Mouse (Mus musculus) intestine, embryonic 14.5 days (tissue): ENCODE measurements around the gene Gm45808. TPM values are rescaled to one million over a fixed set of nuclear protein-coding genes. Genes with fewer than 3 reads are reported as not detected.
"Not testable (repeated sequence)": the region's sequence is repeated elsewhere in the genome, so short reads cannot be mapped to it uniquely, and the experiment has no call there.

ENCODE experiments used
- ATAC-seq: fragments of 200-750 bp; cut with Nextera tagmentation; replicated peaks from 2 replicates; pipeline ENCODE4 v1.8.0; 2017; ENCODE audit warnings: low read depth, moderate number of reproducible peaks, moderate TSS enrichment, moderate library complexity; ENCODE audit not compliant: low FRiP score, low TSS enrichment
- DNase-seq: peaks from one replicate; pipeline ENCODE4 v3.0.0-alpha.2; 2018; ENCODE audit warnings: low spot score
- H3K27ac ChIP-seq: fragments of 300-500 bp; sonication (generic); 2 replicates; pipeline ENCODE4 v1.5.1; 2014; ENCODE audit warnings: low read depth, mild to moderate bottlenecking, control low read depth
- H3K27me3 ChIP-seq: fragments of 300-500 bp; sonication (generic); replicated peaks from 2 replicates; pipeline ENCODE4 v1.6.1; 2014; ENCODE audit warnings: low read length, control low read depth; ENCODE audit not compliant: control insufficient read depth, insufficient read depth
- H3K36me3 ChIP-seq: fragments of 300-500 bp; sonication (generic); 2 replicates; pipeline ENCODE4 v1.6.1; 2014; ENCODE audit warnings: low read length, control low read depth; ENCODE audit not compliant: control insufficient read depth, insufficient read depth
- H3K4me1 ChIP-seq: fragments of 300-500 bp; sonication (generic); replicated peaks from 2 replicates; pipeline ENCODE4 v1.6.1; 2014; ENCODE audit warnings: low read length, control low read depth, mixed read lengths; ENCODE audit not compliant: control insufficient read depth, insufficient read depth
- H3K4me2 ChIP-seq: fragments of 300-500 bp; sonication (generic); 2 replicates; pipeline ENCODE4 v1.6.1; 2014; ENCODE audit warnings: low read length
- H3K4me3 ChIP-seq: fragments of 300-500 bp; sonication (generic); 2 replicates; pipeline ENCODE4 v1.5.1; 2014; ENCODE audit warnings: low read depth, low read length, control low read depth, mixed read lengths
- H3K9ac ChIP-seq: fragments of 300-500 bp; sonication (generic); 2 replicates; pipeline ENCODE4 v1.6.1; 2014; ENCODE audit warnings: mild to moderate bottlenecking, low read length
- H3K9me3 ChIP-seq: fragments of 300-500 bp; sonication (generic); 2 replicates; pipeline ENCODE4 v1.6.1; 2016; ENCODE audit warnings: low read length, control low read depth; ENCODE audit not compliant: control insufficient read depth
- WGBS: fragments of 180-500 bp; shearing (Covaris S2); extraction: QIAGEN DNeasy Blood & Tissue Kit; methylation state at CpG from one replicate; pipeline ENCODE4 v1.1.7; 2014; 5-methylcytosine and 5-hydroxymethylcytosine counted together
- polyA plus RNA-seq: library from polyadenylated mRNA; unstranded; fragments of >200 nt; fragmentation: Nextera tagmentation; extraction: Ambion mirVana; gene quantifications from 2 replicates; pipeline ENCODE4 v1.2.1, GENCODE M21; 2014

Gene Gm45808
- polyA plus RNA-seq, 1 experiment from 2014 or later = not detected

DNA sequence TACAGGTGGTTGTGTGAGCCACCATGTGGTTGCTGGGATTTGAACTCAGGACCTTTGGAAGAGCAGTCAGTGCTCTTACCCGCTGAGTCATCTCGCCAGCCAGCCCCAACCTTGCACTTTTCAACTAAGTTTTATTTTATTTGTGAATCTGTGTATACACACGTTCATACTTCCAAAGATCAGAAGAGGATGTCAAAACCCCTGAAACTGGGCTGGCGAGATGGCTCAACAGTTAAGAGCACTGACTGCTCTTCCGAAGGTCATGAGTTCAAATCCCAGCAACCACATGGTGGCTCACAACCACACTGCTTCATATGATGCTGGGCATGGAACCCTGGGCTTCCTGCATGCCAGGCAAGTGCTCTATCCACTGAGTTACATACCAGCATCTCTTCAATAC is 1.6 kb downstream of the Gm45808 start:
- H3K27ac ChIP-seq, H3K4me3 ChIP-seq, H3K36me3 ChIP-seq, H3K4me2 ChIP-seq, H3K9ac ChIP-seq, DNase-seq, ATAC-seq, H3K4me1 ChIP-seq, H3K9me3 ChIP-seq, H3K27me3 ChIP-seq: not testable (repeated sequence)
- 94% methylated on average over 5 of the region's 5 CpGs for WGBS

GRCm38 (mm10) chr7:45482166-45482565 is 4.4 kb downstream of the Gm45808 start:
- no peaks in the 10 kb centered on the region for H3K9me3 ChIP-seq
- H3K27ac ChIP-seq = no peak overlapping the region
- no peak overlapping the region for H3K4me3 ChIP-seq
- DNase-seq (no peak), ATAC-seq (no peak)
- 67% methylated on average over 1 of the region's 1 CpGs for WGBS
- H3K4me1 ChIP-seq = no peaks in the 10 kb centered on the region
- H3K36me3 ChIP-seq = no peaks in the 10 kb centered on the region
- H3K9ac ChIP-seq = no peak overlapping the region
- no peak overlapping the region for H3K4me2 ChIP-seq
- no peaks in the 10 kb centered on the region for H3K27me3 ChIP-seq

- WGBS = 66% methylated on average over 11 of the region's 15 CpGs
- Histone ChIP-seq H3K4me3 (no peak within 1 kb of the TSS), H3K4me1 (no peaks in the 10 kb centered on the region), H3K9ac (no peak within 1 kb of the TSS), H3K36me3 (no peaks in the 10 kb centered on the region), H3K27me3 (no peaks in the 10 kb centered on the region), H3K4me2 (no peak within 1 kb of the TSS), H3K9me3 (no peaks in the 10 kb centered on the region), H3K27ac (no peak within 1 kb of the TSS)
- DNase-seq = peak; percentile 64
- ATAC-seq = peak; percentile 36
These were observed 5.2 kb downstream of the Gm45808 start, which contains the start of gene Tulp2 for GRCm38 (mm10) chr7:45481374-45481927. Tulp2 (plus strand) TSS chr7:45481877.

DNA sequence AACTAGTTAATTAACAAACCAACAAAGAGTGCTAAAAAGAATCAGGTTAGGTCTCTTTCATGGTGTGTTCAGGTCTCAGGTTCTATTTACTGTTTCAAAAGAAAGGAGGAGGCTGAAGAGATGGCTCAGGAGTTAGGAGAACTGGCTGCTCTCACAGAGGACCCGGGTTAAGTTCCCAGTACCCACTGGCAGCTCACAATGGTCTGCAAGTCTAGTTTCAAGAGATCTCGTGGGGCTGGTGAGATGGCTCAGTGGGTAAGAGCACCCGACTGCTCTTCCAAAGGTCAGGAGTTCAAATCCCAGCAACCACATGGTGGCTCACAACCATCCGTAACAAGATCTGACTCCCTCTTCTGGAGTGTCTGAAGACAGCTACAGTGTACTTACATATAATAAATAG is 6.3 kb downstream of the Gm45808 start:
- 77% methylated on average over 3 of the region's 4 CpGs for WGBS
- H3K27ac ChIP-seq = not testable (repeated sequence)

DNA sequence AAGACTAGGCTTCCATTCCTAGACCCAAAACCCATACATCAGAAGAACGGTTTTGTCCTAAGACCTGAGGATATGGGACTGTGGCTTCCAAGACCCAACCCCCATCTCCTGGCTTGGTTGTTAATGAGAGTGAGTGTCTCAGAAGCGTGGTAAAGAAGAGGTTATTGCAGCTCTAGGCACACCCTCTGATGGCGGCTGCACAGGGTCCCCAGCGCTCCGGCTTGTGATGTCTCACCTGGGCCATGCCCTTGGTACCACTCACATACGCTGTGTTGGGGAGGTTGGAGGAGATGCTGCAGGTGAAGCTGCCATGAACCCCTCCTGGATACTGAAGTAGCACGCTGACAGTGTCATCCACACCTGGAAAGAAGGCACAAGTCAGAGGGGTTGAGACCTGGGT is 7.8 kb downstream of the Gm45808 start:
- 92% methylated on average over 7 of the region's 7 CpGs for WGBS
- Histone ChIP-seq H3K27ac (no peak overlapping the region), H3K4me2 (no peak overlapping the region), H3K9me3 (no peaks in the 10 kb centered on the region), H3K36me3 (no peaks in the 10 kb centered on the region), H3K9ac (no peak overlapping the region), H3K4me3 (no peak overlapping the region), H3K4me1 (no peaks in the 10 kb centered on the region), H3K27me3 (no peaks in the 10 kb centered on the region)
- no peak for DNase-seq
- ATAC-seq = no peak

More for the DNA sequence above, 6.3 kb downstream of the Gm45808 start:
- H3K9me3 ChIP-seq, H3K4me2 ChIP-seq, ATAC-seq, H3K9ac ChIP-seq, H3K27me3 ChIP-seq, H3K4me3 ChIP-seq, H3K36me3 ChIP-seq, H3K4me1 ChIP-seq, DNase-seq: not testable (repeated sequence)

- Histone ChIP-seq H3K9ac (no peak overlapping the region), H3K27me3 (no peaks in the 10 kb centered on the region), H3K4me3 (no peak overlapping the region), H3K36me3 (no peaks in the 10 kb centered on the region), H3K4me2 (no peak overlapping the region), H3K9me3 (no peaks in the 10 kb centered on the region), H3K27ac (no peak overlapping the region), H3K4me1 (no peaks in the 10 kb centered on the region)
- DNase-seq (peak; percentile 73), ATAC-seq (no peak)
- 14% methylated on average over 3 of the region's 3 CpGs for WGBS
These were observed 9.6 kb downstream of the Gm45808 start for GRCm38 (mm10) chr7:45477003-45477402.

DNA sequence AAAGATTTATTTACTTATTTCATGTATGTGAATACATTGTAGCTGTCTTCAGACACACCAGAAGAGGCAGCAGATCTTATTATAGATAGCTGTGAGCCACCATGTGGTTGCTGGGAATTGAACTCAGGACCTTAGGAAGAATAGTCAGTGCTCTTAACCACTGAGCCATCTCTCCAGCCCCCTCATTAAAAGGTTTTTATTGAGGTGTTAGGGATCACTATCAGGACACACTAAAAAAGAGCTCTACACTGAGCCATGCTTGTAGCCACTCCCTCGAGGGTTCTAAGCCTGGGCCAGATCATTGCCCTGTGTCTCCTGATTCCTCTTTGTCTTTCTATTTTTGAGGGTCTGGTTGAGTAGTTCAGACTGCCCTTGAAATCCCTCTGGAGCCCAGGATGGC is 10.2 kb downstream of the Gm45808 start:
- H3K4me2 ChIP-seq = no peak overlapping the region
- ATAC-seq (no peak), DNase-seq (no peak)
- H3K27me3 ChIP-seq = no peaks in the 10 kb centered on the region
- no peak overlapping the region for H3K27ac ChIP-seq
- no peaks in the 10 kb centered on the region for H3K9me3 ChIP-seq
- no peak overlapping the region for H3K9ac ChIP-seq
- no peak overlapping the region for H3K4me3 ChIP-seq
- no peaks in the 10 kb centered on the region for H3K4me1 ChIP-seq
- 58% methylated on average over 1 of the region's 1 CpGs for WGBS
- H3K36me3 ChIP-seq = no peaks in the 10 kb centered on the region

- peak; percentile 41; the same call in 1 of the 2 replicates for ATAC-seq
These were observed 11.2 kb downstream of the Gm45808 start for GRCm38 (mm10) chr7:45475291-45475969.

GRCm38 (mm10) chr7:45470869-45471268 is 15.7 kb downstream of the Gm45808 start:
- Histone ChIP-seq H3K27me3 (no peaks in the 10 kb centered on the region), H3K9me3 (no peaks in the 10 kb centered on the region), H3K27ac (no peak overlapping the region), H3K4me2 (no peak overlapping the region), H3K4me1 (peaks cover 8% of the 10 kb centered on the region), H3K4me3 (no peak overlapping the region), H3K36me3 (no peaks in the 10 kb centered on the region), H3K9ac (no peak overlapping the region)
- WGBS = 7% methylated on average over 3 of the region's 3 CpGs
- ATAC-seq = no peak
- peak; percentile 87 for DNase-seq

More at GRCm38 (mm10) chr7:45475291-45475969, 11.2 kb downstream of the Gm45808 start:
- WGBS = 58% methylated on average over 16 of the region's 16 CpGs
- H3K4me3 ChIP-seq = peak overlapping the region; percentile 15; the same call in 1 of the 2 replicates
- 0 out of 2 replicates have a peak overlapping the region, but pooled peaks have one; percentile 11 for H3K27ac ChIP-seq
- no peaks in the 10 kb centered on the region for H3K4me1 ChIP-seq
- H3K27me3 ChIP-seq = no peaks in the 10 kb centered on the region
- DNase-seq = no peak
- 0 out of 2 replicates have a peak overlapping the region, but pooled peaks have one; percentile 10 for H3K9ac ChIP-seq
- peak overlapping the region; percentile 39 for H3K4me2 ChIP-seq
- H3K9me3 ChIP-seq = no peaks in the 10 kb centered on the region
- H3K36me3 ChIP-seq = no peaks in the 10 kb centered on the region
